Mouse (Mus musculus) stomach, postnatal 0 days (tissue): ENCODE data around the gene 3110040M04Rik.

Source experiments
- CTCF ChIP-seq: IDR thresholded peaks from 2 replicates; pipeline ENCODE4 v1.5.1; 2016; ENCODE audit warnings: antibody characterized with exemption, low read depth, mild to moderate bottlenecking, moderate library complexity
- EP300 ChIP-seq: optimal IDR thresholded peaks from 2 replicates; pipeline ENCODE3; 2016; ENCODE audit warnings: antibody characterized with exemption

- TF ChIP-seq EP300 (no peak), CTCF (no peak)
Observed at GRCm38 (mm10) chr1:151227506-151227905, 23.6 kb downstream of the 3110040M04Rik start.
